Comparison of ENCODE assay signal across 25 mouse cellular contexts in genomic region chr10:94501796-94502195, GRCm38 (mm10).
DNase-seq lines count a peak whose midpoint lies in the region; ATAC-seq and TF ChIP-seq lines count a peak whose summit lies in the region.
"Had no signal": no experiment of that assay in that cellular context is flagged by ENCODE, and none has a peak within 500 bp of the region (broad histone marks: within the 10 kb centered on the region; RNA-seq: fewer than 3 reads in every experiment).

No protein-coding gene starts in this region.

- TF ChIP-seq POLR2A in lung, adult 2 months (IDR thresholded peaks at IDR 0.05; ENCODE audit: borderline replicate concordance, extremely low read depth, low read depth, low read length): no peak

- H3K27ac ChIP-seq in heart, embryonic 10.5 days: no peak overlapping the region
- no peak overlapping the region for H3K27ac ChIP-seq in heart, embryonic 11.5 days (ENCODE audit: low read depth, low read length)
- H3K27ac ChIP-seq in lung, embryonic 16.5 days (ENCODE audit: low read length): no peak overlapping the region
- no peak overlapping the region for H3K27ac ChIP-seq in hindbrain, embryonic 11.5 days (ENCODE audit: low read depth, low read length)
- H3K27ac ChIP-seq: embryonic facial prominence, embryonic 10.5 days; embryonic facial prominence, embryonic 12.5 days; forebrain, embryonic 13.5 days; forebrain, embryonic 15.5 days had no signal

- peak; percentile 70 for DNase-seq in heart, embryonic 10.5 days (ENCODE audit: low spot score)
- no peak for DNase-seq in lung, postnatal 14 days
- DNase-seq in lung, postnatal 25 days (ENCODE audit: low spot score): peak; percentile 53
- no peak for DNase-seq in lung, adult 2 months
- peak; percentile 73 for DNase-seq in lung, postnatal 36 days
- DNase-seq in hindbrain, embryonic 11.5 days (ENCODE audit: low spot score): no peak
- DNase-seq: adrenal gland, adult 8-10 months; adrenal gland, postnatal 14 days; adrenal gland, postnatal 36 days; B cell, adult 2 months; cerebellum, adult 11-12 months; cerebellum, adult 2 months; cerebellum, adult 9-10 months; cerebellum, postnatal 10 days; cerebellum, postnatal 25 days had no signal

- H3K27me3 ChIP-seq in heart, embryonic 10.5 days (ENCODE audit: insufficient read depth, poor library complexity, severe bottlenecking): no peaks in the 10 kb centered on the region
- H3K27me3 ChIP-seq in heart, embryonic 11.5 days (ENCODE audit: control insufficient read depth, insufficient read depth, low read length): no peaks in the 10 kb centered on the region
- H3K27me3 ChIP-seq in lung, embryonic 16.5 days (ENCODE audit: control insufficient read depth, insufficient read depth, low read depth, low read length): no peaks in the 10 kb centered on the region
- H3K27me3 ChIP-seq in hindbrain, embryonic 11.5 days (ENCODE audit: control insufficient read depth, insufficient read depth, low read length): no peaks in the 10 kb centered on the region
- H3K27me3 ChIP-seq: CH12.LX; embryonic facial prominence, embryonic 12.5 days; forebrain, embryonic 13.5 days; forebrain, embryonic 15.5 days; Patski had no signal

- WGBS in heart, embryonic 10.5 days: 54% methylated on average over 10 of the region's 10 CpGs
- 56% methylated on average over 10 of the region's 10 CpGs for WGBS in heart, embryonic 11.5 days (ENCODE audit: insufficient replicate concordance)
- WGBS in lung, embryonic 16.5 days: 64% methylated on average over 10 of the region's 10 CpGs
- WGBS in lung, adult 2 months: 59% methylated on average over 10 of the region's 10 CpGs
- 87% methylated on average over 10 of the region's 10 CpGs for WGBS in hindbrain, embryonic 11.5 days

- H3K9ac ChIP-seq in heart, embryonic 11.5 days (ENCODE audit: low read depth, low read length): no peak overlapping the region
- no peak overlapping the region for H3K9ac ChIP-seq in lung, embryonic 16.5 days (ENCODE audit: low read length)
- no peak overlapping the region for H3K9ac ChIP-seq in hindbrain, embryonic 11.5 days (ENCODE audit: low read depth, low read length)
- H3K9ac ChIP-seq: embryonic facial prominence, embryonic 12.5 days; forebrain, embryonic 13.5 days; forebrain, embryonic 15.5 days had no signal

- H3K4me1 ChIP-seq in heart, embryonic 10.5 days: peaks cover 28% of the 10 kb centered on the region
- H3K4me1 ChIP-seq in heart, embryonic 11.5 days (ENCODE audit: control insufficient read depth, insufficient read depth, low read length): peaks cover 3% of the 10 kb centered on the region; the same call in 1 of the 2 replicates
- H3K4me1 ChIP-seq in lung, embryonic 16.5 days (replicated peaks; ENCODE audit: control insufficient read depth, insufficient read depth, low read length): peaks cover 18% of the 10 kb centered on the region
- H3K4me1 ChIP-seq in lung, adult 2 months (ENCODE audit: control insufficient read depth, insufficient read depth, low read length): no peaks in the 10 kb centered on the region; the same call in 1 of the 2 replicates
- no peaks in the 10 kb centered on the region; the same call in 1 of the 2 replicates for H3K4me1 ChIP-seq in hindbrain, embryonic 11.5 days (replicated peaks; ENCODE audit: control insufficient read depth, insufficient read depth, low read length)

- no peak overlapping the region for H3K4me3 ChIP-seq in heart, embryonic 10.5 days
- no peak overlapping the region for H3K4me3 ChIP-seq in heart, embryonic 11.5 days (ENCODE audit: low read depth, low read length)
- H3K4me3 ChIP-seq in lung, embryonic 16.5 days (ENCODE audit: low read length): no peak overlapping the region
- no peak overlapping the region for H3K4me3 ChIP-seq in lung, adult 2 months (replicated peaks; ENCODE audit: extremely low read depth, low read depth, low read length)
- H3K4me3 ChIP-seq in hindbrain, embryonic 11.5 days (ENCODE audit: low read depth, low read length): no peak overlapping the region
- H3K4me3 ChIP-seq: embryonic facial prominence, embryonic 10.5 days; embryonic facial prominence, embryonic 12.5 days; forebrain, embryonic 13.5 days; forebrain, embryonic 15.5 days had no signal

- no peaks in the 10 kb centered on the region for H3K36me3 ChIP-seq in heart, embryonic 10.5 days
- no peaks in the 10 kb centered on the region for H3K36me3 ChIP-seq in heart, embryonic 11.5 days (ENCODE audit: control insufficient read depth, insufficient read depth, low read length)
- no peaks in the 10 kb centered on the region for H3K36me3 ChIP-seq in lung, embryonic 16.5 days (ENCODE audit: control insufficient read depth, insufficient read depth, low read length)
- H3K36me3 ChIP-seq in hindbrain, embryonic 11.5 days (ENCODE audit: control insufficient read depth, insufficient read depth, low read length): no peaks in the 10 kb centered on the region
- H3K36me3 ChIP-seq: embryonic facial prominence, embryonic 10.5 days; embryonic facial prominence, embryonic 12.5 days; forebrain, embryonic 15.5 days had no signal

- H3K9me3 ChIP-seq in heart, embryonic 10.5 days: no peaks in the 10 kb centered on the region
- no peaks in the 10 kb centered on the region for H3K9me3 ChIP-seq in heart, embryonic 11.5 days (replicated peaks; ENCODE audit: control insufficient read depth, low read length)
- no peaks in the 10 kb centered on the region for H3K9me3 ChIP-seq in lung, embryonic 16.5 days (ENCODE audit: control insufficient read depth, low read length)
- H3K9me3 ChIP-seq in hindbrain, embryonic 11.5 days (ENCODE audit: control insufficient read depth, low read length): no peaks in the 10 kb centered on the region
- H3K9me3 ChIP-seq: embryonic facial prominence, embryonic 10.5 days; embryonic facial prominence, embryonic 12.5 days; forebrain, embryonic 13.5 days; forebrain, embryonic 15.5 days had no signal

- TF ChIP-seq CTCF in lung, adult 2 months (IDR thresholded peaks at IDR 0.05; ENCODE audit: insufficient read depth, low read length): no peak

- no peak overlapping the region for H3K4me2 ChIP-seq in heart, embryonic 11.5 days
- H3K4me2 ChIP-seq in lung, embryonic 16.5 days (ENCODE audit: low read depth, low read length): no peak overlapping the region
- no peak overlapping the region for H3K4me2 ChIP-seq in hindbrain, embryonic 11.5 days (replicated peaks; ENCODE audit: low read depth, low read length)
- H3K4me2 ChIP-seq: embryonic facial prominence, embryonic 12.5 days; forebrain, embryonic 13.5 days; forebrain, embryonic 15.5 days had no signal

- no peak for ATAC-seq in heart, embryonic 11.5 days (replicated peaks; ENCODE audit: insufficient number of reproducible peaks, low FRiP score, low TSS enrichment)
- ATAC-seq in lung, embryonic 16.5 days (ENCODE audit: low read depth): 0 out of 2 replicates have a peak, but pooled peaks have one; percentile 29
- ATAC-seq in hindbrain, embryonic 11.5 days (ENCODE audit: low FRiP score): no peak
- ATAC-seq: activated CD4-positive, CD25-positive, alpha-beta regulatory T cell, adult 4 months; CD4-positive, CD25-positive, alpha-beta regulatory T cell, adult 4 months; Patski had no signal

Comparison
In these comparisons a context has a peak if more than half of its experiments do, and no peak if none do; other contexts are left out.
1. DNase-seq: peak in heart, embryonic 10.5 days (single experiment), lung, postnatal 25 days (single experiment) and lung, postnatal 36 days (single experiment); none in lung, postnatal 14 days (single experiment), lung, adult 2 months (single experiment) and hindbrain, embryonic 11.5 days (single experiment).